Comparison of ENCODE assay signal across 8 mouse cellular contexts in genomic region chr13:12256871-12257390, GRCm38 (mm10). TPM values are rescaled to one million over a fixed set of nuclear protein-coding genes. Genes with fewer than 3 reads are reported as not detected.
DNase-seq lines count a peak whose midpoint lies in the region; ATAC-seq and TF ChIP-seq lines count a peak whose summit lies in the region.

No protein-coding gene starts in this region.

- peak overlapping the region; percentile 90 for H3K9ac ChIP-seq in heart, embryonic 15.5 days

- H3K4me1 ChIP-seq in heart, embryonic 15.5 days (replicated peaks): peaks cover 15% of the 10 kb centered on the region
- H3K4me1 ChIP-seq in bone marrow, adult 2 months (ENCODE audit: control insufficient read depth, insufficient read depth, low read length): no peaks in the 10 kb centered on the region; the same call in 1 of the 2 replicates
- peaks cover 17% of the 10 kb centered on the region for H3K4me1 ChIP-seq in midbrain, embryonic 10.5 days

- H3K36me3 ChIP-seq in heart, embryonic 15.5 days: peaks cover 1% of the 10 kb centered on the region; the same call in 1 of the 2 replicates
- H3K36me3 ChIP-seq in midbrain, embryonic 10.5 days: peaks cover 17% of the 10 kb centered on the region

- TF ChIP-seq POLR2A in bone marrow, adult 2 months (IDR thresholded peaks at IDR 0.05; ENCODE audit: borderline replicate concordance, control insufficient read depth, low read depth, low read length): no peak

- peak overlapping the region; percentile 95 for H3K27ac ChIP-seq in heart, embryonic 15.5 days
- H3K27ac ChIP-seq in bone marrow, adult 2 months (ENCODE audit: control insufficient read depth, insufficient read depth, low read depth, low read length, poor library complexity): no peak overlapping the region
- H3K27ac ChIP-seq in midbrain, embryonic 10.5 days (replicated peaks): peak overlapping the region; percentile 91

- peak overlapping the region; percentile 93 for H3K4me3 ChIP-seq in heart, embryonic 15.5 days
- H3K4me3 ChIP-seq in bone marrow, adult 2 months (replicated peaks; ENCODE audit: control insufficient read depth, low read depth, low read length): peak overlapping the region; percentile 74
- peak overlapping the region; percentile 79 for H3K4me3 ChIP-seq in midbrain, embryonic 10.5 days

- DNase-seq in heart, postnatal 10 days: no peak
- peak; percentile 17 for DNase-seq in forelimb bud, embryonic 11.5 days (ENCODE audit: low read depth, low spot score)
- DNase-seq in midbrain, embryonic 10.5 days (ENCODE audit: low spot score): no peak
- DNase-seq in frontal cortex, adult 2 months (ENCODE audit: extremely low spot score in 1 of 2, low spot score in 1 of 2): no peak
- DNase-seq in urinary bladder, postnatal 4 days (ENCODE audit: low spot score in 2 of 2): no peak
- DNase-seq in frontal cortex, postnatal 36 days (ENCODE audit: low spot score in 2 of 2): no peak

- WGBS in heart, embryonic 15.5 days: 12% methylated on average over 10 of the region's 10 CpGs
- WGBS in bone marrow, adult 2 months: 4% methylated on average over 10 of the region's 10 CpGs
- WGBS in midbrain, embryonic 10.5 days: 14% methylated on average over 10 of the region's 10 CpGs

- intact Hi-C loops in heart, postnatal 10 days (cut with DNase I): loop anchor here (5.0 to 10.0 kb wide), 4 partner anchors 45 to 308 kb away; partner anchors contain the start of genes Ero1lb and Lgals8

- no peaks in the 10 kb centered on the region; the same call in 1 of the 2 replicates for H3K9me3 ChIP-seq in heart, embryonic 15.5 days (replicated peaks)
- peaks cover 16% of the 10 kb centered on the region; the same call in 1 of the 2 replicates for H3K9me3 ChIP-seq in midbrain, embryonic 10.5 days (replicated peaks)

- no peak for TF ChIP-seq CTCF in bone marrow, adult 2 months (IDR thresholded peaks at IDR 0.05; ENCODE audit: control insufficient read depth, insufficient read depth, low read length)

- no peak for ATAC-seq in heart, embryonic 15.5 days (replicated peaks; ENCODE audit: insufficient number of reproducible peaks, insufficient read depth, low FRiP score, low read depth)

- peak overlapping the region; percentile 71 for H3K4me2 ChIP-seq in heart, embryonic 15.5 days

- H3K27me3 ChIP-seq in heart, embryonic 15.5 days: no peaks in the 10 kb centered on the region
- no peaks in the 10 kb centered on the region for H3K27me3 ChIP-seq in midbrain, embryonic 10.5 days (ENCODE audit: low read depth, poor library complexity, severe bottlenecking)

RNA-seq across cellular contexts. Expression of gene Mtr, which starts 1.0 kb away (rescaled TPM):
- polyA plus RNA-seq in heart, embryonic 15.5 days (2015; fragmentation: Nextera tagmentation; extraction: Ambion mirVana): 10.1 and 12.1 TPM in 2 replicates
- total RNA-seq in heart, postnatal 10 days (2021): 10 to 100 TPM; 36.7 to 38.6 TPM
- polyA plus RNA-seq in bone marrow, adult 2 months (2011; ENCODE audit: insufficient read depth, insufficient read length, low replicate concordance, missing spikeins): 10.9 and 16.4 TPM in 2 replicates
- 15.0 and 16.5 TPM in 2 replicates for polyA plus RNA-seq in midbrain, embryonic 10.5 days (2016; fragmentation: Nextera tagmentation; extraction: Ambion mirVana)
- polyA plus RNA-seq in frontal cortex, adult 2 months (2012; rRNA removed): 9.7 and 10.0 TPM in 2 replicates
